Mouse (Mus musculus) embryonic fibroblast, embryonic 13.5 days (primary cell): ENCODE measurements around the gene Dohh. TPM values are rescaled to one million over a fixed set of nuclear protein-coding genes. Genes with fewer than 3 reads are reported as not detected.

Experiments used
- H3K27ac ChIP-seq: 2 replicates; pipeline ENCODE4 v1.5.1; 2012; ENCODE audit warnings: low read length, control low read depth, inconsistent platforms; ENCODE audit not compliant: insufficient read depth
- H3K4me1 ChIP-seq: 2 replicates; pipeline ENCODE4 v1.6.1; 2011; ENCODE audit warnings: low read length; ENCODE audit not compliant: control insufficient read depth, insufficient read depth
- H3K4me3 ChIP-seq: 2 replicates; pipeline ENCODE4 v1.5.1; 2011; ENCODE audit warnings: mild to moderate bottlenecking, control low read depth, low read length; ENCODE audit not compliant: insufficient read depth
- CTCF ChIP-seq: IDR thresholded peaks from 2 replicates; pipeline ENCODE4 v1.5.1; 2011; ENCODE audit warnings: mild to moderate bottlenecking, control low read depth, low read length, moderate library complexity, borderline replicate concordance; ENCODE audit not compliant: insufficient read depth
- POLR2A ChIP-seq: IDR thresholded peaks from 2 replicates; pipeline ENCODE4 v1.6.1; 2011; ENCODE audit warnings: low read depth, mild to moderate bottlenecking, control low read depth, low read length, moderate library complexity
- polyA plus RNA-seq: library from polyadenylated mRNA; stranded (reverse); fragments of >200 nt; gene quantifications from 2 replicates; pipeline ENCODE4 v1.2.4, GENCODE M21; 2011; ENCODE audit warnings: low read depth; ENCODE audit not compliant: missing spikeins, insufficient read length

Gene Dohh
- polyA plus RNA-seq, 1 experiment = 37.7 TPM

DNA sequence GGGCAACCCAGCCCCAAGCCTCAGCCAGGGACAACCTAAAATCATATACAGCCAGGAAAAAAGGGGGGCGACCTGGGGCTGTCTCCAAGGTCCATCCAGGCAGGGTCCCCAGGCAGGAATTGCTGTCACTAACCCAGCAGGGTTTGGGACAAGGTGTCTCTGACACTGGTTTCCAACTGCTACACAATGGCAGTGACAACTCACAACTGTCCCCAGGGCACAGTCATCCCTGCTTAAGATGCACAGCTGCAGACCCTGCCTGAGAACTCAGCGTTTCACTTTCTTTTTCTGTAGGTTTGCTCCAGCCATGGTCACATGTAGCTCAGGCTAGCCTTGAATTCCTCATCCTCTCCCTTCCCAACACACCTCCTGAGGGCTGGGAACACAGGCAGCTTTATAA lies 44.9 kb downstream of the Dohh start:
- Histone ChIP-seq H3K27ac (no peak overlapping the region), H3K4me3 (no peak overlapping the region), H3K4me1 (peaks cover 2% of the 10 kb centered on the region; the same call in 1 of the 2 replicates)
- TF ChIP-seq CTCF (no peak), POLR2A (no peak)

GRCm38 (mm10) chr10:81429605-81430061 lies 45.4 kb downstream of the Dohh start:
- no peak for TF ChIP-seq CTCF
- TF ChIP-seq POLR2A = peak; percentile 77
- peak overlapping the region; percentile 38 for H3K4me3 ChIP-seq
- peak overlapping the region; percentile 25; the same call in 1 of the 2 replicates for H3K27ac ChIP-seq
- peaks cover 2% of the 10 kb centered on the region; the same call in 1 of the 2 replicates for H3K4me1 ChIP-seq

GRCm38 (mm10) chr10:81430141-81430830 lies 46.1 kb downstream of the Dohh start:
- Histone ChIP-seq H3K27ac (peak overlapping the region; percentile 25), H3K4me3 (peak overlapping the region; percentile 53), H3K4me1 (peaks cover 2% of the 10 kb centered on the region; the same call in 1 of the 2 replicates)
- no peak for TF ChIP-seq POLR2A
- no peak for TF ChIP-seq CTCF

DNA sequence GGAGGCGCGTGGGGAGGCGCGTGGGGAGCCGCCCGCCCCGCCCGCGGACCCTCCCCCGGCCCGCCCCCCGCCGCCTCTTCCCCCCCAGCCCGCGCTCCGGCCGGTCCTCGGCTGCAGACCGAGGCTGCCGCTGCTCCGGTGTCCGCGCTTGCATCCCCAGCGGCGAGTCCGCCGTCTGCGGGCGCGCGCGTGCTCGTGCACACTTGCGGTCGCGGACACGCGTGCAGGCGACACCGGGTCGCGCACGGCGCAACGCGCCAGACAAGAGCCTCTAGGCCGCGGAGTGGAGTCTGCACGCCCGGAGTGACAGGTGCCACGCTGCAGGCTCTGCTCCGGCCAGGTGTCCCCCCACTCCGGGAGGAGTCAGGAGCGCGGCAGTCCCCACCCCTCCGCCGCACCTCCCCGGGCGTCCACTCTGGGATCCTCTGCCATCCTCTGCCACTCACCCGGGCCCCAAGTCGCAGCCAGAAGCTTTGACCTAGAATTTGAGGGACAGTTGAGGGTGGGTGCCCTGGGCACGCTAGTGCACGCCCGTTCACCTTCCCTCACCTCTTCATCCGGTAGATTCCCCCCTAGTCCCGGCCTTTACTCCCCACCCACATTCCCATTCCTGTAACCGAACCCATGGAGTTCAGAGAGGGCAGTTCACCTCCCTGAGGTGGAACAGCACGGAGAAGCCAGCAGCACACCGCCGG lies 46.8 kb downstream of the Dohh start:
- Histone ChIP-seq H3K27ac (no peak overlapping the region), H3K4me3 (peak overlapping the region; percentile 53), H3K4me1 (peaks cover 2% of the 10 kb centered on the region; the same call in 1 of the 2 replicates)
- TF ChIP-seq POLR2A (peak; percentile 54), CTCF (no peak)

DNA sequence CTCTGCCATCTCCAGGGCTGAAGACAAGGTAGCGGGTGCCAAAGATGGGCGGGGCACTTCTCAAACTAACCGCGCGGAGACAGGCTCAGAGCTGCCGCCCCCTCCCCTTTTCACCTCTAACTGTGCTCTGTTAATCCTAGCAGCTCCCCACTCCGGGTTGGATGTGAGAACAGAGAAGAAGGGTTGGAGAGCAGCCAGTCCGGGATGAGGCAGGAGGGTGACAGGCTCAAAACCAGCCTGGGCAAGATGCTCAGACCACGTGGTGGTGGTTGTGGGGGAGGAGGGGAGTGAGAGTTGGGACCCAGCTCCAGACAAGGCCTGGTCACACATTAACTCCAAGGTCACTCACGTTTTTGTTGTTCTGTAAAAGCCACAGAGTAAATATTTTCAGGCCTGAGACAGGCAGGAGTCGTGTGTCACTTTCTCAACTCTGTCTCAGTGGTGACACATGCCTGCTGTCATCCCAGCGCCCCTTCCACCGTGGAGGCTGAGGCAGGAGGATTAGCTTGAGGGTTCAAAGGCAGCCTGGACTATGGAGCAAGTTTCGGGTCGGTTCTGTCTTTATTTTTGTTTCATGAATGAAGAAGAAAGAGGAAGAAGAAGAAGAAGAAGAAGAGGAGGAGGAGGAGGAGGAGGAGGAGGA lies 47.4 kb downstream of the Dohh start:
- no peak for TF ChIP-seq CTCF
- TF ChIP-seq POLR2A = no peak
- Histone ChIP-seq H3K27ac (no peak overlapping the region), H3K4me1 (peaks cover 2% of the 10 kb centered on the region; the same call in 1 of the 2 replicates), H3K4me3 (no peak overlapping the region)

GRCm38 (mm10) chr10:81432169-81432867 lies 48.1 kb downstream of the Dohh start:
- no peak overlapping the region for H3K4me3 ChIP-seq
- no peak overlapping the region for H3K27ac ChIP-seq
- H3K4me1 ChIP-seq = peaks cover under 1% of the 10 kb centered on the region; the same call in 1 of the 2 replicates
- TF ChIP-seq POLR2A (no peak), CTCF (no peak)

DNA sequence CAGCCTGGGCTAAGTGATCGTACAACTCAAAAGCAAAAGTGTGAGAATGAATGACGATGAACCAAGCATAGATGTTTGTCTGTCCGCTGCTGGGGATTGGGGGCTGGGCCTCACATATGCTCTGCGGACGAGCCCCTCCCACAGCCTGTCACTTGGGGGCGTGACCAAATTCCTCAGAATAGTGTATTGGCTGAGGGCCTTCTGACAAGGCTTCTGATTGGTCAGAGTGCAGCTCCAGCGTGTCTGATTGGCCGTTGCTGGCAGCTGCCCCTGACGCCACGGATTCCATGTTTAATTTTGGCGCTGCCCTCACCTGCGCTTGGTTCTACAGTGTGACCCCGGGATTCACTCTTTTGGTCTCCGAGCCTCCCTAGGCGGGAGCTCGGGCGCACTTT lies 48.6 kb downstream of the Dohh start:
- H3K27ac ChIP-seq = no peak overlapping the region
- no peak overlapping the region for H3K4me3 ChIP-seq
- H3K4me1 ChIP-seq = no peaks in the 10 kb centered on the region
- no peak for TF ChIP-seq POLR2A
- TF ChIP-seq CTCF = no peak

DNA sequence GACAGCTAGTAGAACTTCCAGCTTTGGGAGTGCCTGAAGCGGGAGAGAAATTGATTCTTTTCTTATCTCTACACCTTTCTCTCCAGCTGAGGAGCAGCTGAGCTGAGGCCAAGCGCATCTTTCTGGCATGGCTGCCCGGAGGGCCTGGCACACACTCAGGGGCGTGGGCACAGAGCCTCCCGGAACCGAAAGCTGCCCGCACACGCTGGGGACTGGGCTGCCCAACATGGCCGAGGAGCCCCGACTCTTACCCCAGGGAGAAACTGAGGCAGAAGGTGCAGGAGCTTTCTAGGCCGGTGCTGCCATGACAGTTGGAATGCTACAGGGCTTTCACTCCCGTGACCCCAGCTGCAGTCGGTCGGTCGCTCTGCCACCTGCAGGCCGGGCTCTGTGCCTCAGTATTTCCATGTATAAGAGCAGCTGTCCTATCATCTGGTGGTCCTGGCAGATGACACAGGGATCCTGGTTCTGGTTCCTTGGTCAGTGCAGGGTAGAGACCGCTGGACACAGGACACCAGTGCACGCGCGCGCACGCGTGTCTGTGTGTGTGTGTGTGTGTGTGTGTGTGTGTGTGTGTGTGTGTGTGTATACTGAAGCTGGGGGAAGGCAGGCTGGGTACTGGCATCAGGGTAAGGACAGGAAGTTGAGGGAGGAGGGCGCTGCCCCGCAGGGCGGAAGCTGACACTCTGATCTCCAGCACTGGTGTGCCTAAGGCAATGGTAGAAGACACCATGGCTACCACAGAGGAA lies 49.5 kb downstream of the Dohh start:
- no peak overlapping the region for H3K4me3 ChIP-seq
- H3K27ac ChIP-seq = no peak overlapping the region
- TF ChIP-seq POLR2A (no peak), CTCF (no peak)
- H3K4me1 ChIP-seq = no peaks in the 10 kb centered on the region
